Mouse (Mus musculus): ENCODE measurements around the gene Rnf141. TPM values are rescaled to one million over a fixed set of nuclear protein-coding genes. Genes with fewer than 3 reads are reported as not detected.

Rnf141 gene
- polyA plus RNA-seq, 1 experiment from 2014 or later: 30.3 TPM

- H3K27me3 ChIP-seq (ENCODE audit: insufficient read depth, low read length): no peaks in the 10 kb centered on the region
- H3K4me3 ChIP-seq (ENCODE audit: low read length): 0 out of 2 replicates have a peak overlapping the region, but pooled peaks have one; percentile 12
- no peaks in the 10 kb centered on the region for H3K36me3 ChIP-seq (ENCODE audit: insufficient read depth, low read length)
- H3K9me3 ChIP-seq (ENCODE audit: low read length): no peaks in the 10 kb centered on the region
- H3K9ac ChIP-seq (replicated peaks; ENCODE audit: low read length): peak overlapping the region; percentile 42
- H3K4me1 ChIP-seq (ENCODE audit: insufficient read depth, low read length): peaks cover 18% of the 10 kb centered on the region
- 81% methylated on average over 1 of the region's 1 CpGs for WGBS
- H3K4me2 ChIP-seq (replicated peaks; ENCODE audit: low read depth, low read length): peak overlapping the region; percentile 28
- H3K27ac ChIP-seq (ENCODE audit: low read length): peak overlapping the region; percentile 79
- no peak for ATAC-seq (ENCODE audit: low FRiP score, low TSS enrichment)
These were observed 70.2 kb downstream of the Rnf141 start for GRCm38 (mm10) chr7:110774077-110774476.

GRCm38 (mm10) chr7:110773204-110774002 lies 70.9 kb downstream of the Rnf141 start:
- peaks cover 23% of the 10 kb centered on the region for H3K4me1 ChIP-seq (ENCODE audit: insufficient read depth, low read length)
- 34% methylated on average over 14 of the region's 14 CpGs for WGBS
- peak overlapping the region; percentile 79 for H3K27ac ChIP-seq (ENCODE audit: low read length)
- H3K4me2 ChIP-seq (replicated peaks; ENCODE audit: low read depth, low read length): peak overlapping the region; percentile 28
- ATAC-seq (ENCODE audit: low FRiP score, low TSS enrichment): 0 out of 2 replicates have a peak, but pooled peaks have one; percentile 63
- no peaks in the 10 kb centered on the region for H3K36me3 ChIP-seq (ENCODE audit: insufficient read depth, low read length)
- no peaks in the 10 kb centered on the region for H3K9me3 ChIP-seq (ENCODE audit: low read length)
- H3K9ac ChIP-seq (replicated peaks; ENCODE audit: low read length): peak overlapping the region; percentile 42
- H3K4me3 ChIP-seq (ENCODE audit: low read length): 0 out of 2 replicates have a peak overlapping the region, but pooled peaks have one; percentile 12
- H3K27me3 ChIP-seq (ENCODE audit: insufficient read depth, low read length): no peaks in the 10 kb centered on the region

GRCm38 (mm10) chr7:110772343-110772742 lies 71.9 kb downstream of the Rnf141 start:
- Histone ChIP-seq H3K27ac (ENCODE audit: low read length) (peak overlapping the region; percentile 79; the same call in 1 of the 2 replicates), H3K36me3 (ENCODE audit: insufficient read depth, low read length) (no peaks in the 10 kb centered on the region), H3K27me3 (ENCODE audit: insufficient read depth, low read length) (no peaks in the 10 kb centered on the region), H3K9ac (replicated peaks; ENCODE audit: low read length) (no peak overlapping the region), H3K9me3 (ENCODE audit: low read length) (no peaks in the 10 kb centered on the region), H3K4me1 (ENCODE audit: insufficient read depth, low read length) (peaks cover 27% of the 10 kb centered on the region), H3K4me2 (replicated peaks; ENCODE audit: low read depth, low read length) (no peak overlapping the region), H3K4me3 (ENCODE audit: low read length) (no peak overlapping the region)
- 74% methylated on average over 3 of the region's 3 CpGs for WGBS
- no peak for ATAC-seq (ENCODE audit: low FRiP score, low TSS enrichment)

- no peak for ATAC-seq (ENCODE audit: low FRiP score, low TSS enrichment)
- H3K4me3 ChIP-seq (ENCODE audit: low read length): no peak overlapping the region
- no peak overlapping the region for H3K9ac ChIP-seq (replicated peaks; ENCODE audit: low read length)
- no peaks in the 10 kb centered on the region for H3K27me3 ChIP-seq (ENCODE audit: insufficient read depth, low read length)
- H3K9me3 ChIP-seq (ENCODE audit: low read length): no peaks in the 10 kb centered on the region
- no peak overlapping the region for H3K27ac ChIP-seq (ENCODE audit: low read length)
- peaks cover 27% of the 10 kb centered on the region for H3K4me1 ChIP-seq (ENCODE audit: insufficient read depth, low read length)
- H3K36me3 ChIP-seq (ENCODE audit: insufficient read depth, low read length): no peaks in the 10 kb centered on the region
- 83% methylated on average over 4 of the region's 4 CpGs for WGBS
- H3K4me2 ChIP-seq (replicated peaks; ENCODE audit: low read depth, low read length): no peak overlapping the region
These were observed 73.3 kb downstream of the Rnf141 start for GRCm38 (mm10) chr7:110770949-110771348.

GRCm38 (mm10) chr7:110769094-110769493 lies 75.2 kb downstream of the Rnf141 start:
- H3K9me3 ChIP-seq (ENCODE audit: low read length): no peaks in the 10 kb centered on the region
- H3K4me3 ChIP-seq (ENCODE audit: low read length): peak overlapping the region; percentile 60
- H3K27ac ChIP-seq (ENCODE audit: low read length): peak overlapping the region; percentile 40
- H3K4me2 ChIP-seq (replicated peaks; ENCODE audit: low read depth, low read length): peak overlapping the region; percentile 97
- H3K9ac ChIP-seq (replicated peaks; ENCODE audit: low read length): peak overlapping the region; percentile 82
- H3K27me3 ChIP-seq (ENCODE audit: insufficient read depth, low read length): no peaks in the 10 kb centered on the region
- WGBS: 38% methylated on average over 4 of the region's 4 CpGs
- no peaks in the 10 kb centered on the region for H3K36me3 ChIP-seq (ENCODE audit: insufficient read depth, low read length)
- peaks cover 24% of the 10 kb centered on the region for H3K4me1 ChIP-seq (ENCODE audit: insufficient read depth, low read length)
- no peak for ATAC-seq (ENCODE audit: low FRiP score, low TSS enrichment)

GRCm38 (mm10) chr7:110768451-110769064 lies 75.7 kb downstream of the Rnf141 start:
- ATAC-seq (ENCODE audit: low FRiP score, low TSS enrichment): peak; percentile 68
- peak overlapping the region; percentile 82 for H3K9ac ChIP-seq (replicated peaks; ENCODE audit: low read length)
- H3K4me2 ChIP-seq (replicated peaks; ENCODE audit: low read depth, low read length): peak overlapping the region; percentile 97
- H3K27ac ChIP-seq (ENCODE audit: low read length): peak overlapping the region; percentile 40
- no peaks in the 10 kb centered on the region for H3K36me3 ChIP-seq (ENCODE audit: insufficient read depth, low read length)
- H3K4me1 ChIP-seq (ENCODE audit: insufficient read depth, low read length): peaks cover 19% of the 10 kb centered on the region
- H3K4me3 ChIP-seq (ENCODE audit: low read length): peak overlapping the region; percentile 60
- under 1% methylated on average over 61 of the region's 61 CpGs for WGBS
- no peaks in the 10 kb centered on the region for H3K27me3 ChIP-seq (ENCODE audit: insufficient read depth, low read length)
- no peaks in the 10 kb centered on the region for H3K9me3 ChIP-seq (ENCODE audit: low read length)

GRCm38 (mm10) chr7:110768001-110768400 lies 76.3 kb downstream of the Rnf141 start, which contains the start of gene Ampd3:
Ampd3 (plus strand) TSS chr7:110768206.
- Histone ChIP-seq H3K36me3 (ENCODE audit: insufficient read depth, low read length) (no peaks in the 10 kb centered on the region), H3K9me3 (ENCODE audit: low read length) (no peaks in the 10 kb centered on the region), H3K4me1 (ENCODE audit: insufficient read depth, low read length) (peaks cover 13% of the 10 kb centered on the region; the same call in 1 of the 2 replicates), H3K27me3 (ENCODE audit: insufficient read depth, low read length) (no peaks in the 10 kb centered on the region), H3K4me2 (replicated peaks; ENCODE audit: low read depth, low read length) (peak within 1 kb of the TSS; percentile 97), H3K4me3 (ENCODE audit: low read length) (peak within 1 kb of the TSS; percentile 60), H3K27ac (ENCODE audit: low read length) (peak within 1 kb of the TSS; percentile 40), H3K9ac (replicated peaks; ENCODE audit: low read length) (peak within 1 kb of the TSS; percentile 82)
- peak; percentile 20; the same call in 1 of the 2 replicates for ATAC-seq (ENCODE audit: low FRiP score, low TSS enrichment)
- WGBS: 16% methylated on average over 16 of the region's 16 CpGs

GRCm38 (mm10) chr7:110762605-110763180 lies 81.6 kb downstream of the Rnf141 start:
- no peak for ATAC-seq (ENCODE audit: low FRiP score, low TSS enrichment)

GRCm38 (mm10) chr7:110756440-110756839 lies 87.8 kb downstream of the Rnf141 start:
- H3K4me2 ChIP-seq (replicated peaks; ENCODE audit: low read depth, low read length): no peak overlapping the region
- H3K9me3 ChIP-seq (ENCODE audit: low read length): no peaks in the 10 kb centered on the region
- H3K27me3 ChIP-seq (ENCODE audit: insufficient read depth, low read length): no peaks in the 10 kb centered on the region
- H3K9ac ChIP-seq (replicated peaks; ENCODE audit: low read length): no peak overlapping the region
- H3K4me3 ChIP-seq (ENCODE audit: low read length): no peak overlapping the region
- no peaks in the 10 kb centered on the region for H3K36me3 ChIP-seq (ENCODE audit: insufficient read depth, low read length)
- H3K4me1 ChIP-seq (ENCODE audit: insufficient read depth, low read length): peaks cover 28% of the 10 kb centered on the region
- 0 out of 2 replicates have a peak overlapping the region, but pooled peaks have one; percentile 15 for H3K27ac ChIP-seq (ENCODE audit: low read length)
- WGBS: 26% methylated on average over 2 of the region's 2 CpGs
- ATAC-seq (ENCODE audit: low FRiP score, low TSS enrichment): peak; percentile 44; the same call in 1 of the 2 replicates

More at GRCm38 (mm10) chr7:110762605-110763180, 81.6 kb downstream of the Rnf141 start:
- no peak overlapping the region for H3K9ac ChIP-seq (replicated peaks; ENCODE audit: low read length)
- H3K27me3 ChIP-seq (ENCODE audit: insufficient read depth, low read length): no peaks in the 10 kb centered on the region
- no peak overlapping the region for H3K27ac ChIP-seq (ENCODE audit: low read length)
- no peak overlapping the region for H3K4me2 ChIP-seq (replicated peaks; ENCODE audit: low read depth, low read length)
- H3K9me3 ChIP-seq (ENCODE audit: low read length): no peaks in the 10 kb centered on the region
- H3K4me1 ChIP-seq (ENCODE audit: insufficient read depth, low read length): 0 out of 2 replicates have a peak, but pooled peaks cover under 1% of the 10 kb centered on the region
- 82% methylated on average over 5 of the region's 5 CpGs for WGBS
- H3K36me3 ChIP-seq (ENCODE audit: insufficient read depth, low read length): no peaks in the 10 kb centered on the region
- no peak overlapping the region for H3K4me3 ChIP-seq (ENCODE audit: low read length)

All from kidney, embryonic 16.5 days (tissue).